ENCODE assay signal across 31 mouse cellular contexts in genomic region chr13:70831041-70831440, GRCm38 (mm10). TPM values are rescaled to one million over a fixed set of nuclear protein-coding genes. Genes with fewer than 3 reads are reported as not detected.
DNase-seq lines count a peak whose midpoint lies in the region; ATAC-seq and TF ChIP-seq lines count a peak whose summit lies in the region.
"Had no signal": no experiment of that assay in that cellular context is flagged by ENCODE, and none has a peak within 500 bp of the region (broad histone marks: within the 10 kb centered on the region; RNA-seq: fewer than 3 reads in every experiment).

No protein-coding gene starts in this region.

- no peak overlapping the region for H3K9ac ChIP-seq in liver, adult 2 months (ENCODE audit: low read depth, low read length)
- no peak overlapping the region for H3K9ac ChIP-seq in liver, embryonic 11.5 days (ENCODE audit: low read depth, low read length)
- no peak overlapping the region for H3K9ac ChIP-seq in midbrain, embryonic 11.5 days (ENCODE audit: low read length)
- H3K9ac ChIP-seq: embryonic facial prominence, embryonic 15.5 days; forebrain, embryonic 15.5 days; hindbrain, embryonic 13.5 days; midbrain, embryonic 12.5 days; neural tube, embryonic 13.5 days had no signal

- no peak overlapping the region for H3K4me3 ChIP-seq in liver, adult 2 months (ENCODE audit: insufficient read depth, low read depth, low read length)
- no peak overlapping the region for H3K4me3 ChIP-seq in liver, embryonic 11.5 days (ENCODE audit: low read depth, low read length)
- H3K4me3 ChIP-seq in midbrain, embryonic 11.5 days (ENCODE audit: low read depth, low read length), result no peak overlapping the region
- H3K4me3 ChIP-seq: embryonic facial prominence, embryonic 15.5 days; forebrain, embryonic 15.5 days; hindbrain, embryonic 13.5 days; midbrain, embryonic 12.5 days; neural tube, embryonic 13.5 days had no signal

- H3K27me3 ChIP-seq in liver, adult 2 months (ENCODE audit: control insufficient read depth, insufficient read depth, low read length), result no peaks in the 10 kb centered on the region
- no peaks in the 10 kb centered on the region for H3K27me3 ChIP-seq in liver, embryonic 11.5 days (replicated peaks; ENCODE audit: control insufficient read depth, insufficient read depth, low read length)
- H3K27me3 ChIP-seq in midbrain, embryonic 11.5 days (ENCODE audit: control insufficient read depth, insufficient read depth, low read length), result no peaks in the 10 kb centered on the region
- H3K27me3 ChIP-seq: embryonic facial prominence, embryonic 15.5 days; forebrain, embryonic 15.5 days; hindbrain, embryonic 13.5 days; midbrain, embryonic 12.5 days; neural tube, embryonic 13.5 days had no signal

- H3K9me3 ChIP-seq in liver, embryonic 11.5 days (ENCODE audit: control insufficient read depth, low read length), result no peaks in the 10 kb centered on the region
- H3K9me3 ChIP-seq in midbrain, embryonic 11.5 days (ENCODE audit: control insufficient read depth, low read length), result no peaks in the 10 kb centered on the region
- H3K9me3 ChIP-seq: embryonic facial prominence, embryonic 15.5 days; forebrain, embryonic 15.5 days; hindbrain, embryonic 13.5 days; midbrain, embryonic 12.5 days; neural tube, embryonic 13.5 days had no signal

- WGBS in liver, adult 2 months, result 47% methylated on average over 4 of the region's 4 CpGs
- 70% methylated on average over 4 of the region's 4 CpGs for WGBS in liver, embryonic 11.5 days
- WGBS in midbrain, embryonic 11.5 days, result 84% methylated on average over 4 of the region's 4 CpGs

- H3K79me2 ChIP-seq in liver, adult 2 months (ENCODE audit: control insufficient read depth, insufficient read depth, low read length), result no peaks in the 10 kb centered on the region

- no peaks in the 10 kb centered on the region for H3K36me3 ChIP-seq in liver, adult 2 months (ENCODE audit: control insufficient read depth, insufficient read depth, low read length)
- no peaks in the 10 kb centered on the region for H3K36me3 ChIP-seq in liver, embryonic 11.5 days (ENCODE audit: control insufficient read depth, insufficient read depth, low read length)
- no peaks in the 10 kb centered on the region for H3K36me3 ChIP-seq in midbrain, embryonic 11.5 days (ENCODE audit: control insufficient read depth, insufficient read depth, low read length)
- H3K36me3 ChIP-seq: embryonic facial prominence, embryonic 15.5 days; forebrain, embryonic 15.5 days; hindbrain, embryonic 13.5 days; midbrain, embryonic 12.5 days; neural tube, embryonic 13.5 days had no signal

- TF ChIP-seq CTCF in liver, adult 2 months (IDR thresholded peaks at IDR 0.05; ENCODE audit: low read depth, low read length), result no peak

- peak; percentile 47; the same call in 1 of the 2 replicates for ATAC-seq in frontal cortex, adult (ENCODE audit: low TSS enrichment)
- ATAC-seq in liver, embryonic 11.5 days (replicated peaks; ENCODE audit: low FRiP score), result no peak
- ATAC-seq in midbrain, embryonic 11.5 days (ENCODE audit: low FRiP score), result no peak
- ATAC-seq: forebrain, embryonic 15.5 days had no signal

- no peak overlapping the region for H3K4me2 ChIP-seq in liver, embryonic 11.5 days
- H3K4me2 ChIP-seq in midbrain, embryonic 11.5 days, result no peak overlapping the region
- H3K4me2 ChIP-seq: embryonic facial prominence, embryonic 15.5 days; forebrain, embryonic 15.5 days; heart, embryonic 11.5 days; hindbrain, embryonic 13.5 days; midbrain, embryonic 12.5 days; neural tube, embryonic 13.5 days had no signal

- DNase-seq in frontal cortex, postnatal 14 days (ENCODE audit: low spot score in 2 of 2), result no peak
- DNase-seq in liver, adult 2 months (ENCODE audit: extremely low read depth, low read depth, low spot score), result peak; percentile 28
- DNase-seq in liver, embryonic 11.5 days (ENCODE audit: low spot score), result no peak
- peak; percentile 38 for DNase-seq in Muller cell, postnatal 12 days (ENCODE audit: inconsistent ontology term)
- peak; percentile 54 for DNase-seq in brain, adult 2 months (ENCODE audit: low read depth, low spot score)
- no peak for DNase-seq in thymus, postnatal 36 days
- no peak for DNase-seq in midbrain, embryonic 11.5 days (ENCODE audit: low spot score, missing footprints)
- DNase-seq: adrenal gland, postnatal 14 days; B cell, adult 2 months; cerebellum, adult 18-20 months; cerebellum, postnatal 10 days; gastrocnemius, postnatal 14 days; heart, postnatal 36 days; kidney, adult 18-20 months; layer of hippocampus, postnatal 36 days; left cerebral cortex, postnatal 4 days; liver; right cerebral cortex, postnatal 4 days; thymus, adult 18-20 months; thymus, postnatal 25 days had no signal

- no peaks in the 10 kb centered on the region for H3K4me1 ChIP-seq in liver, adult 2 months (ENCODE audit: control insufficient read depth, insufficient read depth, low read length)
- H3K4me1 ChIP-seq in liver, embryonic 11.5 days (replicated peaks; ENCODE audit: control insufficient read depth, insufficient read depth, low read length), result no peaks in the 10 kb centered on the region
- no peaks in the 10 kb centered on the region for H3K4me1 ChIP-seq in midbrain, embryonic 11.5 days (ENCODE audit: control insufficient read depth, insufficient read depth, low read length)
- H3K4me1 ChIP-seq: embryonic facial prominence, embryonic 15.5 days; forebrain, embryonic 15.5 days; hindbrain, embryonic 13.5 days; midbrain, embryonic 12.5 days had no signal

- no peak for TF ChIP-seq POLR2A in liver, adult 2 months (IDR thresholded peaks at IDR 0.05; ENCODE audit: extremely low read depth, insufficient read depth, low read length)

- H3K27ac ChIP-seq in liver, adult 2 months (replicated peaks; ENCODE audit: insufficient read depth, low read depth, low read length), result no peak overlapping the region
- no peak overlapping the region for H3K27ac ChIP-seq in liver, embryonic 11.5 days (ENCODE audit: low read depth, low read length)
- no peak overlapping the region for H3K27ac ChIP-seq in midbrain, embryonic 11.5 days (ENCODE audit: low read depth, low read length)
- H3K27ac ChIP-seq: embryonic facial prominence, embryonic 15.5 days; forebrain, embryonic 15.5 days; hindbrain, embryonic 13.5 days; midbrain, embryonic 12.5 days; neural tube, embryonic 13.5 days; stomach, postnatal 0 days had no signal

RNA-seq across cellular contexts. Expression of gene Adamts16, which starts 10.6 kb away (rescaled TPM):
- 0.07 TPM in 1 of 2 replicates, not detected in the other for total RNA-seq in liver, adult 2 months (2014; rRNA removed)
- polyA plus RNA-seq in liver, adult 2 months (2012; rRNA removed), result 0.04 TPM in 1 of 2 replicates, not detected in the other
- 0.14 and 0.19 TPM in 2 replicates for polyA plus RNA-seq in liver, embryonic 11.5 days (2014; fragmentation: Nextera tagmentation; extraction: Ambion mirVana)
- polyA plus RNA-seq in midbrain, embryonic 11.5 days (2014; fragmentation: Nextera tagmentation; extraction: Ambion mirVana), result 0.29 and 0.45 TPM in 2 replicates
- total RNA-seq: common myeloid progenitor, adult 5-6 weeks; granulocyte monocyte progenitor cell, adult 5-6 weeks; heart, postnatal 36 days; megakaryocyte, adult 5-6 weeks had no signal

Comparison
In these comparisons a context has a peak if more than half of its experiments do, and no peak if none do; other contexts are left out.
1. DNase-seq: peak in liver, adult 2 months (single experiment), Muller cell, postnatal 12 days (single experiment) and brain, adult 2 months (single experiment); none in frontal cortex, postnatal 14 days (0 of 2), liver, embryonic 11.5 days (single experiment), thymus, postnatal 36 days (0 of 2) and midbrain, embryonic 11.5 days (single experiment).